Mouse (Mus musculus) kidney, adult 2 months (tissue): ENCODE measurements around the gene 2810408A11Rik. TPM values are rescaled to one million over a fixed set of nuclear protein-coding genes. Genes with fewer than 3 reads are reported as not detected.
"Not testable (repeated sequence)": the region's sequence is repeated elsewhere in the genome, so short reads cannot be mapped to it uniquely, and the experiment has no call there.

Experiments used
- DNase-seq: peaks from one replicate; pipeline ENCODE4 v3.0.0; 2021
- H3K27ac ChIP-seq: fragments of 200-500 bp; 2 replicates; pipeline ENCODE4 v1.5.1; 2012; ENCODE audit warnings: low read depth, low read length, control low read depth, inconsistent platforms; ENCODE audit not compliant: insufficient read depth
- H3K27me3 ChIP-seq: fragments of 200-500 bp; replicated peaks from 2 replicates; pipeline ENCODE4 v1.6.1; 2012; ENCODE audit warnings: mild to moderate bottlenecking, moderate library complexity, low read length, inconsistent platforms; ENCODE audit not compliant: control insufficient read depth, insufficient read depth
- H3K36me3 ChIP-seq: fragments of 200-500 bp; 2 replicates; pipeline ENCODE4 v1.6.1; 2012; ENCODE audit warnings: mild to moderate bottlenecking, moderate library complexity, low read length, inconsistent platforms; ENCODE audit not compliant: control insufficient read depth, insufficient read depth
- H3K4me1 ChIP-seq: fragments of 200-500 bp; 2 replicates; pipeline ENCODE4 v1.6.1; 2011; ENCODE audit warnings: low read length; ENCODE audit not compliant: control insufficient read depth, insufficient read depth
- H3K4me3 ChIP-seq: fragments of 200-500 bp; 2 replicates; pipeline ENCODE4 v1.5.1; 2011; ENCODE audit warnings: mild to moderate bottlenecking, low read depth, low read length, control low read depth; ENCODE audit not compliant: insufficient read depth
- CTCF ChIP-seq: fragments of 200-500 bp; conservative IDR thresholded peaks from 2 replicates; pipeline ENCODE4 v1.5.1; 2011; ENCODE audit warnings: low read depth, mild to moderate bottlenecking, control low read depth, low read length, moderate library complexity, mixed read lengths; ENCODE audit not compliant: insufficient read depth, insufficient read length
- POLR2A ChIP-seq: fragments of 200-500 bp; IDR thresholded peaks from one replicate; pipeline ENCODE4 v1.6.1; 2011; ENCODE audit warnings: low read depth, low read length, control low read depth
- WGBS: fragments of 180-500 bp; shearing (Covaris S2); methylation state at CpG from one replicate; pipeline ENCODE4 v1.1.7; 2018; 5-methylcytosine and 5-hydroxymethylcytosine counted together
- polyA plus RNA-seq: library from polyadenylated mRNA; depleted of rRNA; stranded (reverse); fragments of >200 nt; gene quantifications from 2 replicates; pipeline ENCODE4 v1.2.3, GENCODE M21; 2012

Gene 2810408A11Rik
- polyA plus RNA-seq, 1 experiment: 0.99 TPM

- WGBS: 73% methylated on average over 8 of the region's 8 CpGs
- H3K27ac ChIP-seq: no peak overlapping the region
- no peaks in the 10 kb centered on the region for H3K36me3 ChIP-seq
- no peak for DNase-seq
- peaks cover 5% of the 10 kb centered on the region for H3K4me1 ChIP-seq
- H3K27me3 ChIP-seq: 0 out of 2 replicates have a peak, but pooled peaks cover 1% of the 10 kb centered on the region
- no peak overlapping the region for H3K4me3 ChIP-seq
- TF ChIP-seq CTCF: no peak
- no peak for TF ChIP-seq POLR2A
Observed at GRCm38 (mm10) chr11:69931769-69932168, 31.0 kb upstream of the 2810408A11Rik start.

- Histone ChIP-seq H3K4me3 (no peak overlapping the region), H3K27ac (no peak overlapping the region), H3K36me3 (no peaks in the 10 kb centered on the region), H3K4me1 (peaks cover 2% of the 10 kb centered on the region; the same call in 1 of the 2 replicates), H3K27me3 (0 out of 2 replicates have a peak, but pooled peaks cover under 1% of the 10 kb centered on the region)
- no peak for TF ChIP-seq POLR2A
- no peak for TF ChIP-seq CTCF
- DNase-seq: no peak
- WGBS: 71% methylated on average over 3 of the region's 3 CpGs
Observed at GRCm38 (mm10) chr11:69930967-69931537, 30.3 kb upstream of the 2810408A11Rik start.

- not testable (repeated sequence) for H3K4me3 ChIP-seq, H3K4me1 ChIP-seq, DNase-seq, H3K36me3 ChIP-seq, H3K27me3 ChIP-seq, H3K27ac ChIP-seq
- WGBS: 90% methylated on average over 8 of the region's 8 CpGs
Observed at GRCm38 (mm10) chr11:69930176-69930575, 29.4 kb upstream of the 2810408A11Rik start.

- Histone ChIP-seq H3K27me3 (no peaks in the 10 kb centered on the region), H3K4me1 (no peaks in the 10 kb centered on the region; the same call in 1 of the 2 replicates), H3K27ac (no peak overlapping the region), H3K4me3 (no peak overlapping the region), H3K36me3 (no peaks in the 10 kb centered on the region)
- DNase-seq: no peak
- WGBS: 80% methylated on average over 4 of the region's 4 CpGs
- TF ChIP-seq CTCF (no peak), POLR2A (no peak)
Observed at GRCm38 (mm10) chr11:69929712-69930111, 28.9 kb upstream of the 2810408A11Rik start.

GRCm38 (mm10) chr11:69927501-69927900 is 26.7 kb upstream of the 2810408A11Rik start:
- WGBS: 98% methylated on average over 2 of the region's 2 CpGs
- no peak overlapping the region for H3K27ac ChIP-seq
- H3K4me3 ChIP-seq: no peak overlapping the region
- DNase-seq: no peak
- TF ChIP-seq CTCF (no peak), POLR2A (no peak)
- peaks cover 3% of the 10 kb centered on the region; the same call in 1 of the 2 replicates for H3K4me1 ChIP-seq
- H3K27me3 ChIP-seq: no peaks in the 10 kb centered on the region
- no peaks in the 10 kb centered on the region for H3K36me3 ChIP-seq

GRCm38 (mm10) chr11:69922796-69923195 is 22.0 kb upstream of the 2810408A11Rik start:
- no peak for DNase-seq
- H3K27me3 ChIP-seq: no peaks in the 10 kb centered on the region
- no peak overlapping the region for H3K4me3 ChIP-seq
- peaks cover 2% of the 10 kb centered on the region; the same call in 1 of the 2 replicates for H3K36me3 ChIP-seq
- TF ChIP-seq POLR2A: no peak
- no peak for TF ChIP-seq CTCF
- H3K27ac ChIP-seq: peak overlapping the region; percentile 20; the same call in 1 of the 2 replicates
- H3K4me1 ChIP-seq: peaks cover 6% of the 10 kb centered on the region; the same call in 1 of the 2 replicates
- WGBS: 53% methylated on average over 3 of the region's 3 CpGs

- 5% methylated on average over 12 of the region's 12 CpGs for WGBS
- Histone ChIP-seq H3K4me1 (peaks cover 6% of the 10 kb centered on the region; the same call in 1 of the 2 replicates), H3K36me3 (peaks cover 4% of the 10 kb centered on the region; the same call in 1 of the 2 replicates), H3K27me3 (no peaks in the 10 kb centered on the region), H3K27ac (peak overlapping the region; percentile 93), H3K4me3 (peak overlapping the region; percentile 56)
- DNase-seq: no peak
- TF ChIP-seq POLR2A (no peak), CTCF (no peak)
Observed at GRCm38 (mm10) chr11:69922012-69922756, 21.4 kb upstream of the 2810408A11Rik start.
